Mouse (Mus musculus) spleen, adult 2 months (tissue): ENCODE data around the gene Dppa4.

Source experiments
- CTCF ChIP-seq: fragments of 200-500 bp; IDR thresholded peaks from 2 replicates; pipeline ENCODE4 v1.5.1; 2011; ENCODE audit warnings: mild to moderate bottlenecking, inconsistent platforms; ENCODE audit not compliant: insufficient read depth, insufficient read length, insufficient replicate concordance; ENCODE audit errors: extremely low read depth
- POLR2A ChIP-seq: fragments of 200-500 bp; IDR thresholded peaks from 2 replicates; pipeline ENCODE4 v1.6.1; 2011; ENCODE audit warnings: low read depth, low read length, inconsistent platforms

- TF ChIP-seq POLR2A (no peak), CTCF (no peak)
Measured at GRCm38 (mm10) chr16:48282801-48283200, 732 bp upstream of the Dppa4 start.
